Mouse (Mus musculus) liver, embryonic 16.5 days (tissue): ENCODE results near the gene Eif3b. TPM values are rescaled to one million over a fixed set of nuclear protein-coding genes. Genes with fewer than 3 reads are reported as not detected.
A peak's percentile ranks its signal among the peaks of the same experiment; 100 is the strongest.
"Not testable (repeated sequence)": the region's sequence is repeated elsewhere in the genome, so short reads cannot be mapped to it uniquely, and the experiment has no call there.

Source experiments
- ATAC-seq: fragments of 200-750 bp; cut with Nextera tagmentation; 2 replicates; pipeline ENCODE4 v1.8.0; 2017; ENCODE audit warnings: low read depth, mild to moderate bottlenecking, moderate number of reproducible peaks, moderate library complexity
- H3K27ac ChIP-seq: fragments of 300-500 bp; sonication (generic); 2 replicates; pipeline ENCODE4 v1.5.1; 2014; ENCODE audit warnings: mild to moderate bottlenecking, low read length
- H3K27me3 ChIP-seq: fragments of 300-500 bp; sonication (generic); 2 replicates; pipeline ENCODE4 v1.6.1; 2014; ENCODE audit warnings: low read depth, low read length, mixed read lengths; ENCODE audit not compliant: control insufficient read depth, insufficient read depth
- H3K36me3 ChIP-seq: fragments of 300-500 bp; sonication (generic); 2 replicates; pipeline ENCODE4 v1.6.1; 2014; ENCODE audit warnings: mild to moderate bottlenecking; ENCODE audit not compliant: control insufficient read depth, insufficient read depth
- H3K4me1 ChIP-seq: fragments of 300-500 bp; sonication (generic); 2 replicates; pipeline ENCODE4 v1.6.1; 2014; ENCODE audit warnings: low read depth, low read length, mixed read lengths; ENCODE audit not compliant: control insufficient read depth
- H3K4me2 ChIP-seq: fragments of 300-500 bp; sonication (generic); 2 replicates; pipeline ENCODE4 v1.6.1; 2014; ENCODE audit warnings: low read depth, low read length, mixed read lengths
- H3K4me3 ChIP-seq: fragments of 300-500 bp; sonication (generic); 2 replicates; pipeline ENCODE4 v1.5.1; 2014; ENCODE audit warnings: low read depth, mild to moderate bottlenecking, low read length
- H3K9ac ChIP-seq: fragments of 300-500 bp; sonication (generic); 2 replicates; pipeline ENCODE4 v1.6.1; 2014; ENCODE audit warnings: low read depth, low read length
- H3K9me3 ChIP-seq: fragments of 300-500 bp; sonication (generic); replicated peaks from 2 replicates; pipeline ENCODE4 v1.6.1; 2016; ENCODE audit warnings: low read length; ENCODE audit not compliant: control insufficient read depth
- WGBS: fragments of 180-500 bp; shearing (Covaris S2); extraction: QIAGEN DNeasy Blood & Tissue Kit; methylation state at CpG from one replicate; pipeline ENCODE4 v1.1.7; 2014; ENCODE audit not compliant: insufficient replicate concordance; 5-methylcytosine and 5-hydroxymethylcytosine counted together
- polyA plus RNA-seq: library from polyadenylated mRNA; unstranded; fragments of >200 nt; fragmentation: Nextera tagmentation; extraction: Ambion mirVana; gene quantifications from 2 replicates; pipeline ENCODE4 v1.2.1, GENCODE M21; 2015

Gene Eif3b
- polyA plus RNA-seq, 1 experiment from 2014 or later, result 60.0 TPM

DNA sequence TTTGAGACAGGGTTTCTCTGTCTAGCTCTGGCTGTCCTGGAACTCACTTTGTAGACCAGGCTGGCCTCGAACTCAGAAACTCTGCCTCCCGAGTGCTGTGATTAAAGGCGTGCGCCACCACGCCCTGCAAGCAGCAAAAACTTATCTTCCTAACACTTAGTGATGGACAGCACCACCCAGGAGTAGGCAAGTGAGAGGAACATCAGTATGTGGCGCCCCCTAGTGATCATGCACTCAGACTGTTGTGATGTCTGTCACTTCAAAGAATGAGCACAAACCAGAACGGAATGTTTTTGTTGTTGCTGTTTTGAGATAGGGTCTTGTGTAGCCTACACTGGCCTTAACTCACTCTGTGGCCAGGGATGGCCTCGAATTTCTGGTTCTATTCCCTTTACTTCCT, 7.8 kb upstream of the Eif3b start:
- no peaks in the 10 kb centered on the region for H3K9me3 ChIP-seq
- no peak overlapping the region for H3K27ac ChIP-seq
- H3K4me2 ChIP-seq, result no peak overlapping the region
- peak; percentile 53; the same call in 1 of the 2 replicates for ATAC-seq
- no peak overlapping the region for H3K9ac ChIP-seq
- 17% methylated on average over 8 of the region's 8 CpGs for WGBS
- no peaks in the 10 kb centered on the region for H3K4me1 ChIP-seq
- no peaks in the 10 kb centered on the region for H3K27me3 ChIP-seq
- H3K36me3 ChIP-seq, result no peaks in the 10 kb centered on the region
- no peak overlapping the region for H3K4me3 ChIP-seq

DNA sequence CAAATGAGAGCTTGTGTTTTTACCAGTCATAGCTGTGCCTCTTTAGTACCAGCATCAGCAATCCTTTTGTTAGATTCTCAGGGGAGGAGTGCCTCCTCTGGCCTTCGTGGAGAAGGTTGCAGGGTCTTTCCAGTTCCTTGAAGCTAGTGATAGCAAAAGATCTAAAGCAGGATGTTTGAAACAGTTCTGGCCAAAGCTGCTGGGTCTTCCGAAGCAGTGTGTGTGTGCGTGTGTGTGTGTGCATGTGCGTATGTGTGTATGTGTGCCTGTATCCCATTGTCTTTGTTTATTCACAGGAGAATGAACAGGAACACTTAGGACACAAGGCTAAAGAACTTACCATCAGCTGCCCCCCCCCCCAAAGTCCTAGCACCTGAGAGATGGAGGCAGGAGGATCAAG, 4.5 kb upstream of the Eif3b start:
- Histone ChIP-seq H3K36me3 (no peaks in the 10 kb centered on the region), H3K27me3 (no peaks in the 10 kb centered on the region), H3K4me1 (peaks cover 4% of the 10 kb centered on the region), H3K4me2 (no peak overlapping the region), H3K9ac (no peak overlapping the region), H3K9me3 (no peaks in the 10 kb centered on the region), H3K4me3 (no peak overlapping the region), H3K27ac (no peak overlapping the region)
- no peak for ATAC-seq
- WGBS, result 58% methylated on average over 4 of the region's 4 CpGs

GRCm38 (mm10) chr5:140418106-140418488, 1.0 kb upstream of the Eif3b start:
- Histone ChIP-seq H3K27ac (peak overlapping the region; percentile 92), H3K4me1 (peaks cover 24% of the 10 kb centered on the region), H3K9me3 (no peaks in the 10 kb centered on the region), H3K9ac (peak overlapping the region; percentile 81), H3K4me3 (peak overlapping the region; percentile 91), H3K4me2 (peak overlapping the region; percentile 90), H3K27me3 (no peaks in the 10 kb centered on the region), H3K36me3 (peaks cover 2% of the 10 kb centered on the region; the same call in 1 of the 2 replicates)
- under 1% methylated on average over 12 of the region's 12 CpGs for WGBS
- no peak for ATAC-seq

DNA sequence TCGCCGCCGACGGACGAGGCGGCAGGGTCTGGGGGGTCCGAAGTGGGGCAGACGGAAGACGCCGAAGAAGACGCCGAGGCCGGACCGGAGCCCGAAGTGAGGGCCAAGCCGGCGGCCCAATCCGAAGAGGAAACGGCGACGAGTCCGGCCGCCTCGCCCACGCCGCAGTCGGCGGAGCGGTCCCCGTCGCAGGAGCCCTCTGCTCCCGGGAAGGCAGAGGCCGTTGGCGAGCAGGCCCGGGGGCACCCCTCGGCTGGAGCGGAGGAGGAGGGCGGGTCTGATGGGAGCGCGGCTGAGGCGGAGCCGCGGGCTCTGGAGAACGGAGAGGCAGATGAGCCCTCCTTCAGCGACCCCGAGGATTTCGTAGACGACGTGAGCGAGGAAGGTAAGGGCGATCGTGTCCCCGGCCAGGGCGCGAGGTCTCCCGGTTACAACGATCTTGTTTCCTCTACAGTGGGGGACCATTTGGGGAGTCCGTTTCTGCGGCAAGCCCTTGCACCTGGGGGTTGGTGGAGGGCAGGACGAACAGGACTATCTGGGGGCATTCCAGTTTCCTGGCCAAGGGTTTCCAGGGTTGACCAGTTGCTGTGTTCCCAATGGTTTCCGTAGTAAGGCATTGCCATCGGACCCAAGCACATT, 433 bp downstream of the Eif3b start:
- Histone ChIP-seq H3K27me3 (no peaks in the 10 kb centered on the region), H3K4me1 (peaks cover 24% of the 10 kb centered on the region), H3K27ac (peak overlapping the region; percentile 76), H3K4me2 (peak overlapping the region; percentile 83), H3K4me3 (peak overlapping the region; percentile 91), H3K9me3 (no peaks in the 10 kb centered on the region), H3K36me3 (peaks cover 2% of the 10 kb centered on the region; the same call in 1 of the 2 replicates), H3K9ac (peak overlapping the region; percentile 89)
- ATAC-seq, result peak; percentile 69
- WGBS, result 0% methylated on average over 62 of the region's 62 CpGs

- Histone ChIP-seq H3K4me2 (peak overlapping the region; percentile 83), H3K4me3 (peak overlapping the region; percentile 91), H3K9ac (peak overlapping the region; percentile 89), H3K4me1 (peaks cover 24% of the 10 kb centered on the region), H3K27me3 (no peaks in the 10 kb centered on the region), H3K9me3 (no peaks in the 10 kb centered on the region), H3K36me3 (peaks cover 5% of the 10 kb centered on the region; the same call in 1 of the 2 replicates), H3K27ac (peak overlapping the region; percentile 20; the same call in 1 of the 2 replicates)
- ATAC-seq, result no peak
- 13% methylated on average over 4 of the region's 4 CpGs for WGBS
Observed at GRCm38 (mm10) chr5:140420616-140421015, 1.5 kb downstream of the Eif3b start.

DNA sequence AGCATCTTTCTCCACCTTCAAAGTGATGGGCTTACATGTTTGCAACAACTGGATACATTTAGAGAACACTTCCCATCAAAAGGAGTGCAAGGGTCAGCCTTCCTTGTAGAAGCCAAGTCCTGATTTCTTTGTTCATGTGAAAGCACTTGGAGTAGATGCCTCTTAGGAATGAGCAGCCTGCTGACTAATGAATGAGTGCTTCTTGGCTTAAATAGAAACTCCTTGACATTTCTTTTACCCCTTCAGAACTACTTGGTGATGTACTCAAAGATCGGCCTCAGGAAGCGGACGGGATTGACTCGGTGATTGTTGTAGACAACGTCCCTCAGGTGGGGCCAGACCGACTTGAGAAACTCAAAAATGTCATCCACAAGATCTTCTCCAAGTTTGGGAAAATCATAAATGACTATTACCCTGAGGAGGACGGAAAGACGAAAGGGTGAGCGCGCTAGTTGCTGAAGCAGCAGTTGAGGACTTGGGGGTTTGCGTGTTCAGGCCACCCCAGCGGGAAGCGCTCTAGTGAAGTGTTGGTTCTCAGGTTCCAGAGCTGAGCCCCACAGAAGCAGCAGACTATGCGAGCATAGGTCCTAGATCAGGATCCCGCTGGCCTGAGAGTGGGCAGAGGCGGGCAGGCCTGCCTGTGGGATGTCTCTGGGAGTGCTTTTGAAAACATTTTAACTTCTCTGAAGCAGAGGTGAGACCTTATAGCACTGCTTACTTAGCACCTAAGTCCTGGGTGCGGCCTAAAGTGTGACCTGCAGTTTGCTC, 6.1 kb downstream of the Eif3b start:
- Histone ChIP-seq H3K36me3 (peaks cover 39% of the 10 kb centered on the region), H3K27ac (no peak overlapping the region)
- no peak for ATAC-seq

DNA sequence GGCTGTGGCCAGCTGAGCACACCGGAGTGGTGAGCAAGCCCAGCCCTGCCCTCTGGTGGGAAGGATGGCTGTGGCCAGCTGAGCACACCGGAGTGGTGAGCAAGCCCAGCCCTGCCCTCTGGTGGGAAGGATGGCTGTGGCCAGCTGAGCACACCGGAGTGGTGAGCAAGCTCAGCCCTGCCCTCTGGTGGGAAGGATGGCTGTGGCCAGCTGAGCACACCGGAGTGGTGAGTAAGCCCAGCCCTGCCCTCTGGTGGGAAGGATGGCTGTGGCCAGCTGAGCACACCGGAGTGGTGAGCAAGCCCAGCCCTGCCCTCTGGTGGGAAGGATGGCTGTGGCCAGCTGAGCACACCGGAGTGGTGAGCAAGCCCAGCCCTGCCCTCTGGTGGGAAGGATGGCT, 20.0 kb downstream of the Eif3b start:
- 68% methylated on average over 3 of the region's 6 CpGs for WGBS

More for the DNA sequence above, 6.1 kb downstream of the Eif3b start:
- no peaks in the 10 kb centered on the region for H3K9me3 ChIP-seq
- H3K9ac ChIP-seq, result no peak overlapping the region
- no peak overlapping the region for H3K4me2 ChIP-seq
- 87% methylated on average over 17 of the region's 17 CpGs for WGBS
- peaks cover 18% of the 10 kb centered on the region for H3K4me1 ChIP-seq
- no peak overlapping the region for H3K4me3 ChIP-seq
- no peaks in the 10 kb centered on the region for H3K27me3 ChIP-seq

DNA sequence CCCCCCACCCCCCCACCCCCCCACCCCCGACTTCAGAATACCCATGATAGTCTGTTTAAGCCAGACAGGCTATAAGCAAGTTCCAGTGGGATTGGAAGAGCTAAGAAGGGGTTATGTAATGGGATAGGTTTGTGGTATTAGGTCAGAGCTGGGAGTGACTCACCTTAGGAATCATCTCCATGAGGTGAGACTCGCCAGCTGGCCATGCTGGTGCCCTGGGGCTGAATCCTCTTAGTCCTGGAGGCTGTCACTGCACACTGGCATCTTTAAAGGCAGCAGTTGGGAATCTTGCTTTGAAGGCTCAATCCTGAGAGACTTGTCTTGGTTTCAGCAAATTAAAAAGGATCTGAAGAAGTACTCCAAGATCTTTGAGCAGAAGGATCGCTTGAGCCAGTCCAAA, 22.3 kb downstream of the Eif3b start:
- 79% methylated on average over 3 of the region's 3 CpGs for whole genome bisulfite sequencing
- Histone ChIP-seq H3K36me3 (peaks cover 61% of the 10 kb centered on the region), H3K27me3 (no peaks in the 10 kb centered on the region), H3K4me1 (no peaks in the 10 kb centered on the region), H3K9ac (no peak overlapping the region), H3K4me2 (no peak overlapping the region), H3K27ac (no peak overlapping the region), H3K9me3 (no peaks in the 10 kb centered on the region), H3K4me3 (no peak overlapping the region)
- ATAC-seq, result no peak

More for the DNA sequence above, 20.0 kb downstream of the Eif3b start:
- H3K4me2 ChIP-seq, H3K9ac ChIP-seq, H3K4me3 ChIP-seq, H3K27me3 ChIP-seq, H3K9me3 ChIP-seq, ATAC-seq, H3K4me1 ChIP-seq, H3K27ac ChIP-seq: not testable (repeated sequence)
- H3K36me3 ChIP-seq, result peaks cover 68% of the 10 kb centered on the region

DNA sequence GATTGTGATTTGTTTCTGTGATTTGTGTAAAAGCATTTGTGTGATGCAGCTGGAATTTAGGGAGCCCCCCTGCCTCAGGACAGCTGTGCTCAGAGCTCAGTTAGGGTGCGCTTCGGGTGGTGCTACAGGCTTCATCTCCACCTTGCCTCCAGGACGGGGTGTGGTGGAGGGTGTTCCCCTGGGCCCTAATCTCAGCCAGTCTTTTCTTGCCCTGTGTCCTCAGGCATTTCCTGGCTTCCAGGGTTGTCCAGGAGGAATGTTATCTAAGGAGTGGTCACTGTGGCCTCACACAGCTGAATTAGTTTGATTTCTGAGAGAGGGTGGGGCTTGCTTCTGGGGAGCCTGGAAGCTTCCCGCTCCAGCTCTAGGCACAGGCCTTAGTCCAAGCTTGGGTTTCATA, 24.9 kb downstream of the Eif3b start:
- ATAC-seq, result no peak
- Histone ChIP-seq H3K4me2 (no peak overlapping the region), H3K4me1 (no peaks in the 10 kb centered on the region), H3K9ac (no peak overlapping the region), H3K27ac (no peak overlapping the region), H3K9me3 (no peaks in the 10 kb centered on the region), H3K4me3 (no peak overlapping the region), H3K27me3 (no peaks in the 10 kb centered on the region), H3K36me3 (peaks cover 42% of the 10 kb centered on the region)
- 71% methylated on average over 4 of the region's 4 CpGs for WGBS
